Mouse (Mus musculus) brain, adult 10 weeks (tissue): ENCODE data around the gene Arfip1. TPM values are rescaled to one million over a fixed set of nuclear protein-coding genes. Genes with fewer than 3 reads are reported as not detected.

Experiments
- polyA plus RNA-seq: library from polyadenylated mRNA; stranded (reverse); fragments of 350-450 nt; fragmentation: Illumina TruSeq; extraction: RNeasy Lipid Tissue Mini Kit (QIAGEN cat#74804); gene quantifications from one replicate; pipeline ENCODE4 v1.2.3, GENCODE M21; 2015; ENCODE audit warnings: low read depth, low replicate concordance

Arfip1 gene
- 19.2 TPM for polyA plus RNA-seq

DNA sequence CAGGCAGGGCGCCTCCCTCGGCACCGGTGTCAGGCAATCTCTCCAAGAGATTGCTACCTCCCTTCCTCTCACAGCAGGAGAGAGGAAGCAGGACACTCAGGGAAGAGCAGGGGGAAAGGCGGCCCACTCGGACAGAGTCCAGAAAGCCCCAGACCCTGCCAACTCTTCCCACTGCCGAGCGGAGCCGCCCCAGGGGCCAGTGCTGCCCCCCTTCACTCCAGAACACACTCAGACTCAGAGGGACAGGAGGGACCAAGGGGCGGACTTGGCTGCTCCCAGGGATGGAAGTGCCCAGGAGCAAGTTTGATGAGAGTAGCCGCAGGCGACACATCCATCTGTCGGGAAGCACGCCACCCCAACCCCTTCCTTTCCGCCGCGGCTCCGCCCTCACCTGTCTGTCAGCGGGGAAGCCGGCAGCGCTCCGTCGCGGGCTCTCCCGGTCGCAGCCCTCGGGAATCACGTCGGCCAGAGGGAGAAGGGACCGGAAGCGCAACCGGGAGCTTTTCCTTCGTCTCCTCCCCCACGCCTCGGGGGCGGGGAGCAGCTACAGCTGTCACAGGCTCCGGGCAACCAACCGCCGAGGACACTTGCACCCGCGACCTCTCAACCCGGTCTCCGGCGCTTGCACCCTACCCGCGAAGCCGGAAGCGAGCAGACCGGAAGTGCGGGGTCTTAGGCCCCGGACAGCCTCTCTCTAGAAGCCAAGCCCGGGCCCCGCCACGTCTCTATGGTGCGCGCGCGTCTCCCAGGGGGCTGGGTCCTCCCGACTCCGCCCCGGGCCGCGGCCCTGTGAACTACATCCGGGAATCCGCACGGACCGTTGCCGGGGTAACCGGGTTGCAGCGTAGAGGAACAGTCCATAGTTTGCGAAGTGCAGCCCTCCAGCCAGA, at the start of gene Arfip1:
Arfip1 (minus strand) TSS at position 603 of the 890 bp plus-strand sequence.

DNA sequence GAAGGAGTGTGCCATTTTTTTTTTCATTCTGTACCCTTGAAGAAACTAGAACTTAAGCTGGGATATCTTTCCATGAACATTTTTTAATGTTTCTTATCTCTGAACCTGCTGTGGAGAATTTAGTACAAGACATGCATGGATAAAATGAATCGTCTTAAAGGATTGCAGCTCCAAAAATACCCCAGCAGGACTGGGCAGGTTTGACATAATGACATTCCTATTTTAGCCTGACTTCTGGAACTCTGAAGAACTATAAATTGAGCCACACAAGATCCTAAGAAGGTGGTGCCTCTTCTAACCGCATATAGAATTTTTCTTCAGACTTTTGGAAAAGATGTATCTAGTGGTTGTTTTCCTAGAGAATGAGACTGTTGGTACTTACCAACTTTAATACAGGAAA, 10.8 kb upstream of the Arfip1 start, which contains the start of gene Tigd4:
Tigd4 (plus strand) TSS at position 301 of the 400 bp plus-strand sequence.

DNA sequence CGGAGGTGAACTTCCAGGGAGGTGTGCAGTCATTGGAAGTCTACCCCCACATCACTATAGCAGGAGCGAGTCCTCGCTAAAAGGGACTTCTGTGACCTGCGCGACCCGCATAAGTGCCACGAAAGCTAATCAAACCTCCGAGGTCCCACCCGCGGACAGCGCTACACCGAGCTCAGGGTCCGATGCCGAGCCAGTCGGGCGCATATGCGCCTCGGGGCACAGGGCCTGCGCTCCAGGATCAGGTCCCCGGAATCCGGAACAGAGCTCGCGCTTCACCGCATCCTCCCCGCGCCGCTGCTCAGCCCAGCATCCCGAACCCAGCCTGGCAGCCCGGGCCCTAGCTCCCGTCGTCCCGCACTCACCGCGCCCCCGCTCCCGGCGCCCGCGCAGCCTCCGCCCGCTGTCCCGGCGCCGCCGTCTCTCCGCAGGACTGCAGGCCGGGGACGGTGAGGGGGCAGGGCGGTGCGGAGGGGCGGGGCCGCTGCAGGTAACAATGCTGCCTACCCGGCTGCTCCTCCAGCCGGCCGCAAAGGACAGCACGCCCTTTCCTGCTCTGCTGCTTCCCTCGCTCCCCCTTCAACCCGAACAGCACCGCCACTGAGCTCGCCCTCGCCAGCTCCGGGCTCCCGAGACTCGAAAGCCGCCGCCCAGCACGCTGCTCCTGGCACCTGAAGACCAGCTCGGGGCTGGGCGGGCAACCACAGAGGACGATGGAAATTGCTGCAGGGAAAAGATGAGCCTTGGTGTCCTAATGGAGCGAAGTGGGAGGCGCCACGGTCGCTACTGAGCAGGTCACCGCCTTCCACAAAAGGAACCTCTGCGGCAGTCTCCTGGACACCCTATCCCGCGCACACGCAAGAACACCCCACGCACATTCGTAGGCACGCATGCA, 102.2 kb downstream of the Arfip1 start, which contains the start of gene Fhdc1:
Fhdc1 (minus strand) TSS at position 424 of the 892 bp plus-strand sequence.

Other genes starting within 250 kb of the Arfip1 start
- gene Fhdc1, start 102.2 kb downstream of the Arfip1 start, polyA plus RNA-seq = 3.9 TPM
- gene Tigd4, start 10.9 kb upstream of the Arfip1 start, polyA plus RNA-seq = not detected
- gene Tmem154, start 83.6 kb upstream of the Arfip1 start, polyA plus RNA-seq = 0.16 TPM
- 138 TPM for gene Fbxw7, start 232.6 kb upstream of the Arfip1 start, polyA plus RNA-seq